Mouse (Mus musculus): ENCODE data around the gene Inca1. TPM values are rescaled to one million over a fixed set of nuclear protein-coding genes. Genes with fewer than 3 reads are reported as not detected.
A peak's percentile ranks its signal among the peaks of the same experiment; 100 is the strongest.

Inca1 gene
- 19.6 and 21.0 TPM in 2 replicates for polyA plus RNA-seq (2012; rRNA removed)

GRCm38 (mm10) chr11:70699722-70700556, at the start of gene Inca1, which contains the start of gene Kif1c:
Gene Inca1, minus strand, starts transcription at chr11:70700155.
Gene Kif1c, plus strand, starts transcription at chr11:70700548.
- H3K27ac ChIP-seq (ENCODE audit: control insufficient read depth, insufficient read depth, low read depth, low read length): peak within 1 kb of the TSS; percentile 96
- peaks cover 11% of the 10 kb centered on the region for H3K4me1 ChIP-seq (ENCODE audit: control insufficient read depth, insufficient read depth, low read length)
- H3K4me3 ChIP-seq (ENCODE audit: control insufficient read depth, low read depth, low read length): peak within 1 kb of the TSS; percentile 96
- H3K36me3 ChIP-seq (ENCODE audit: control insufficient read depth, insufficient read depth, low read length): no peaks in the 10 kb centered on the region
- TF ChIP-seq POLR2A (IDR thresholded peaks at IDR 0.05; ENCODE audit: control insufficient read depth, low read depth, low read length) (peak; percentile 90), CTCF (IDR thresholded peaks at IDR 0.05; ENCODE audit: control insufficient read depth, insufficient read depth, insufficient replicate concordance, low read depth, low read length) (no peak)
- H3K27me3 ChIP-seq (ENCODE audit: control insufficient read depth, insufficient read depth, low read length): no peaks in the 10 kb centered on the region

- TF ChIP-seq CTCF (IDR thresholded peaks at IDR 0.05; ENCODE audit: control insufficient read depth, insufficient read depth, insufficient replicate concordance, low read depth, low read length) (no peak), POLR2A (IDR thresholded peaks at IDR 0.05; ENCODE audit: control insufficient read depth, low read depth, low read length) (no peak)
- H3K36me3 ChIP-seq (ENCODE audit: control insufficient read depth, insufficient read depth, low read length): no peaks in the 10 kb centered on the region
- H3K27me3 ChIP-seq (ENCODE audit: control insufficient read depth, insufficient read depth, low read length): no peaks in the 10 kb centered on the region
- H3K4me3 ChIP-seq (ENCODE audit: control insufficient read depth, low read depth, low read length): no peak overlapping the region
- H3K27ac ChIP-seq (ENCODE audit: control insufficient read depth, insufficient read depth, low read depth, low read length): no peak overlapping the region
- H3K4me1 ChIP-seq (ENCODE audit: control insufficient read depth, insufficient read depth, low read length): no peaks in the 10 kb centered on the region
These were observed 48.1 kb upstream of the Inca1 start for GRCm38 (mm10) chr11:70747876-70748545.

GRCm38 (mm10) chr11:70745636-70746035, 45.7 kb upstream of the Inca1 start:
- Histone ChIP-seq H3K36me3 (ENCODE audit: control insufficient read depth, insufficient read depth, low read length) (no peaks in the 10 kb centered on the region), H3K27ac (ENCODE audit: control insufficient read depth, insufficient read depth, low read depth, low read length) (no peak overlapping the region), H3K4me1 (ENCODE audit: control insufficient read depth, insufficient read depth, low read length) (no peaks in the 10 kb centered on the region), H3K27me3 (ENCODE audit: control insufficient read depth, insufficient read depth, low read length) (no peaks in the 10 kb centered on the region), H3K4me3 (ENCODE audit: control insufficient read depth, low read depth, low read length) (no peak overlapping the region)
- no peak for TF ChIP-seq POLR2A (IDR thresholded peaks at IDR 0.05; ENCODE audit: control insufficient read depth, low read depth, low read length)
- no peak for TF ChIP-seq CTCF (IDR thresholded peaks at IDR 0.05; ENCODE audit: control insufficient read depth, insufficient read depth, insufficient replicate concordance, low read depth, low read length)

- H3K36me3 ChIP-seq (ENCODE audit: control insufficient read depth, insufficient read depth, low read length): no peaks in the 10 kb centered on the region
- no peaks in the 10 kb centered on the region for H3K4me1 ChIP-seq (ENCODE audit: control insufficient read depth, insufficient read depth, low read length)
- no peaks in the 10 kb centered on the region for H3K27me3 ChIP-seq (ENCODE audit: control insufficient read depth, insufficient read depth, low read length)
- no peak overlapping the region for H3K4me3 ChIP-seq (ENCODE audit: control insufficient read depth, low read depth, low read length)
- H3K27ac ChIP-seq (ENCODE audit: control insufficient read depth, insufficient read depth, low read depth, low read length): no peak overlapping the region
- no peak for TF ChIP-seq POLR2A (IDR thresholded peaks at IDR 0.05; ENCODE audit: control insufficient read depth, low read depth, low read length)
- no peak for TF ChIP-seq CTCF (IDR thresholded peaks at IDR 0.05; ENCODE audit: control insufficient read depth, insufficient read depth, insufficient replicate concordance, low read depth, low read length)
These were observed 42.9 kb upstream of the Inca1 start for GRCm38 (mm10) chr11:70742581-70743459.

- H3K36me3 ChIP-seq (ENCODE audit: control insufficient read depth, insufficient read depth, low read length): no peaks in the 10 kb centered on the region
- no peak overlapping the region for H3K27ac ChIP-seq (ENCODE audit: control insufficient read depth, insufficient read depth, low read depth, low read length)
- H3K4me1 ChIP-seq (ENCODE audit: control insufficient read depth, insufficient read depth, low read length): no peaks in the 10 kb centered on the region
- H3K4me3 ChIP-seq (ENCODE audit: control insufficient read depth, low read depth, low read length): no peak overlapping the region
- TF ChIP-seq CTCF (IDR thresholded peaks at IDR 0.05; ENCODE audit: control insufficient read depth, insufficient read depth, insufficient replicate concordance, low read depth, low read length) (no peak), POLR2A (IDR thresholded peaks at IDR 0.05; ENCODE audit: control insufficient read depth, low read depth, low read length) (no peak)
- no peaks in the 10 kb centered on the region for H3K27me3 ChIP-seq (ENCODE audit: control insufficient read depth, insufficient read depth, low read length)
These were observed 42.2 kb upstream of the Inca1 start for GRCm38 (mm10) chr11:70742117-70742516.

GRCm38 (mm10) chr11:70741603-70742002, 41.6 kb upstream of the Inca1 start:
- Histone ChIP-seq H3K27ac (ENCODE audit: control insufficient read depth, insufficient read depth, low read depth, low read length) (no peak overlapping the region), H3K4me1 (ENCODE audit: control insufficient read depth, insufficient read depth, low read length) (no peaks in the 10 kb centered on the region), H3K27me3 (ENCODE audit: control insufficient read depth, insufficient read depth, low read length) (no peaks in the 10 kb centered on the region), H3K4me3 (ENCODE audit: control insufficient read depth, low read depth, low read length) (no peak overlapping the region), H3K36me3 (ENCODE audit: control insufficient read depth, insufficient read depth, low read length) (no peaks in the 10 kb centered on the region)
- TF ChIP-seq POLR2A (IDR thresholded peaks at IDR 0.05; ENCODE audit: control insufficient read depth, low read depth, low read length) (no peak), CTCF (IDR thresholded peaks at IDR 0.05; ENCODE audit: control insufficient read depth, insufficient read depth, insufficient replicate concordance, low read depth, low read length) (no peak)

Data from testis, adult 2 months (tissue).